Mouse (Mus musculus): ENCODE measurements around the gene Gm30302. TPM values are rescaled to one million over a fixed set of nuclear protein-coding genes. Genes with fewer than 3 reads are reported as not detected.

The Gm30302 gene
- not detected for polyA plus RNA-seq (2014; fragmentation: Illumina TruSeq; extraction: RNeasy Lipid Tissue Mini Kit (QIAGEN cat#74804); ENCODE audit: low read depth, low replicate concordance)

DNA sequence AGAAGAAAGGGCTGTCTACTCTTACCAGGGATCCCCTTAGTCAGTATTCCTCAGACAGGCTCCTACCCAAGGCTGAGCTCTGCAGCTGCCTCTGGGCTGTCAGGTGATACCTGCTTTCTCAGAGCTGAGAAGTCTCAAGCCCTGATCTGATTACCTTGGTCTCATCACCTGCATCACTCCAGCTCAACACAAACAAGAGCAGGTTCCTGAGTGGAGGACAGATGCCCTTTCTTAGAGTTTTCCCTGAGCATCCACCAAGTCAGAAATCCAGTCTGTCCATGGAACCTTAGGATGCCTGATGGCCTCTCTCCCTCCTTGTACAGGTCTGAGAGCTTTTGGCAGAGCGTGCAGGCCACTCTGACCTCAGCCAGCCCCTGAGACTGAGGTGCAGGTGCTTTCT, at the start of gene Gm30302:
Gene Gm30302, minus strand, starts transcription at position 101 of the 400 bp plus-strand sequence.

Other genes starting within 250 kb of the Gm30302 start
- gene Omd, start 216.5 kb downstream of the Gm30302 start, polyA plus RNA-seq (2014; fragmentation: Illumina TruSeq; extraction: RNeasy Lipid Tissue Mini Kit (QIAGEN cat#74804); ENCODE audit: low read depth, low replicate concordance) = 3.8 TPM
- gene Ogn, start 191.0 kb downstream of the Gm30302 start, polyA plus RNA-seq (2014; fragmentation: Illumina TruSeq; extraction: RNeasy Lipid Tissue Mini Kit (QIAGEN cat#74804); ENCODE audit: low read depth, low replicate concordance) = 770 TPM
- 15.0 TPM for gene Cenpp, start 146.2 kb downstream of the Gm30302 start, polyA plus RNA-seq (2014; fragmentation: Illumina TruSeq; extraction: RNeasy Lipid Tissue Mini Kit (QIAGEN cat#74804); ENCODE audit: low read depth, low replicate concordance)
- gene Nol8, start 145.9 kb downstream of the Gm30302 start, polyA plus RNA-seq (2014; fragmentation: Illumina TruSeq; extraction: RNeasy Lipid Tissue Mini Kit (QIAGEN cat#74804); ENCODE audit: low read depth, low replicate concordance) = 40.7 TPM
- 52.3 TPM for gene Iars, start 116.9 kb downstream of the Gm30302 start, polyA plus RNA-seq (2014; fragmentation: Illumina TruSeq; extraction: RNeasy Lipid Tissue Mini Kit (QIAGEN cat#74804); ENCODE audit: low read depth, low replicate concordance)